Mouse (Mus musculus) monocyte, adult 5-6 weeks (primary cell): ENCODE measurements around the gene Tmem132a. TPM values are rescaled to one million over a fixed set of nuclear protein-coding genes. Genes with fewer than 3 reads are reported as not detected.

Source experiments
- ATAC-seq: fragments of 153-309, 156-312 bp; replicated peaks from 2 replicates; pipeline ENCODE4 v1.8.0; 2017; ENCODE audit warnings: mild to moderate bottlenecking; ENCODE audit not compliant: low TSS enrichment, insufficient number of reproducible peaks, severe bottlenecking, poor library complexity, low FRiP score
- total RNA-seq: library from RNA; stranded (forward); fragments of 200-1000, 200-491, 200-594 nt; gene quantifications from 3 replicates; pipeline ENCODE4 v1.2.3, GENCODE M21; 2017

The Tmem132a gene
- total RNA-seq, 1 experiment from 2014 or later, result not detected

DNA sequence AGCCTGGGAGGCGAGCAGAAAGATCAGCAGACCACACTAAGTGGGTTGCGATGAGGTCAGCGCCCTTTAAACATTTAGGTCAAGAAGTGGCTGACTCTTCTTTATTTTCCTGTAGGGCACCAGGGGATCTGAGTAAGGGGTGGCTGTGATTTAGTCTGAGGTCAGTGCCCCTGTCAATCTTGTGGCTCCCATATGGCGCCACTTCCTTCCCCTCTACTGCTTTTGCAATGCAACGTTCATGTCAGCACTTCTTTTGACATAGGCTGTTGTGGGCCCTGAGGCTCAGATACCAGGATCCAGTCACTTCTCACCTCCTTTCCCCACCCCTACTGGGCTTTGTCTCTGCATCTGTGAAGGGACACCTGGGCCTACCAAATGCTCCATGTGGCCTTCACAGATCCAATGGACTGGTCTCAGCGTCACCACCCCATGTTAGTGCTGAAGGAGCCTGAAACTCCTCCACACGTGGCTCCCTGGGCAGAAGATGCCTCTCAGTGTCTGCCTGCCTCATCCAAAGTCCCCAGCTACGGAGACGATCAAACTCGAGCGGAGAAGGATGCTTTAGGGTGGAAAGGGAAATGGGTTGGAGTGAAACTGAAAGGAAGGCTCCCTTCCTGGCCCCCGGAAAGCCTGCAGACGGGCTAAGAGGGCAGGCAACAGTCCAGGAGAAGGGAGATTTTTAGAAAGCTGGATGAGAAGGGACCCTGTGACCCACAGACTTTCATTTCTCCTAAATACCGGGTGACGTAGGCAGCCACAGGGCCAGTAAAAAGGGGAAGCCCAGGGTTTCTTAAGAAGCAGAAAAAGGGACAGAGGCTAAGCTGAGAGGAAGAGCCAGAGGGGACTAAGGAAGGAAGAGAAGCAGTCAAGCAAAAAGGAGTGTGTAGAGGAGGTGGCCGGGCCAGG is 27.8 kb downstream of the Tmem132a start:
- ATAC-seq, result peak; percentile 73

DNA sequence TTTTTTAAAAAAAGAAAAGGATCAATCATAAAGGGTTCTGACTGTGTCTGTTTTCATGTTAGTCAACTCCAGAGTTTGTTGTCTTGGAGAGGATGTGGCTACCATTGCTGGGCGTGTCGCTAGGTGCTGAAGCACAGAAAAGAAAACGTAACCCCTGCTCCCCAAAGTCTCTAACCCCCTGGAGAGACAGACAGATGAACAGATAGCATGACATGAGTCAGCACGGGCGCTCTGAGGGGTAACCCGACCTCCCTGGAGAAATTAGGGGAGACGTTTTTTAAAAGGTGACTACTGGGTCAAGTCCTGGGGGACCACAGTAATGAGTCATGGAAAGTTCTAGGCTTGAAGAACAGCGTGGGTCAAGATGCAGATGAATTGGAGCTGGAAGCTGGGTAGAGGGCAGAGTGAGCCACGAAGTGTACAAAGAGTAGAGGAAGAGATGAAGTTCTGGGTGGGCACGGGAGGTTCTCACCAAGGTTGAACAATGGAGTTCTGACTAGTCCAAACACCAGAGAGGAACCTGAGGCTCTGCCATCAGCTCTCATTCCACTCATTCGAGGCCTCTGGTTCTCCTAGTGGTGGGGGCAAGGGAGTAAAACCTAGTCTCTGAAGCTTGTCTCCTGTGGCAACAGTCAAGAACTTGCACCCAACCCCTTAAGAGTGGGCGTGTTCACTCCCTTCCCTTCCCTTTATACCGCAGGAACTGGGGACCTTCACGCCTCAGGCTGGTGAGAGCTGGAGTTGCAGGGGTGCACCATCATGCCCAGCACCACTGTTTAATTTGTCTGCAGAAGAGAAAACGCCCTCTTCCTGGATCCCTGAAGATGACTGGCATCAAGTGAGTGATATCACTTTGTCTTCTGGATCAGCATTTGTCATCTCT is 30.5 kb downstream of the Tmem132a start, which contains the start of gene Slc15a3:
TSS of gene Slc15a3 (plus strand) at position 718 of the 883 bp plus-strand sequence.
- ATAC-seq, result 0 out of 2 replicates have a peak, but pooled peaks have one; percentile 11

DNA sequence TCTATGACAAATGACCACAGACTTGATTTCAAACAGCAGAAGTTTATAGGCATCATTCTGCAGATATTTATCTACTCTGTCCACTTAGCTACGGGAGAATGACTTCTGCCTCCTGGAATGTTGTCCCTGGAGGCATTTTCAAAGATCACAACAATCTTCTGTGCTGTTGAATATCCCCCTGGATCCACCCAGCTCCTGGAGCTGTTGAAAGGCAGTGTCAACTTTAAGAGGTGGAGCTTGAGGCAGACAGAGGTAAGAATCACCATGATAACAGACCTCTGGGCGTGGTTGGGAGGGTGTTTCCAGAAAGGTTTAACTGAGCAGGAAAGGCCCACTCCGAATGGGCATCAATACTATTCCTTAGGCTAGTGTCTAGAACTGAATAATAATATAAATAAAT is 34.1 kb downstream of the Tmem132a start:
- ATAC-seq, result no peak

DNA sequence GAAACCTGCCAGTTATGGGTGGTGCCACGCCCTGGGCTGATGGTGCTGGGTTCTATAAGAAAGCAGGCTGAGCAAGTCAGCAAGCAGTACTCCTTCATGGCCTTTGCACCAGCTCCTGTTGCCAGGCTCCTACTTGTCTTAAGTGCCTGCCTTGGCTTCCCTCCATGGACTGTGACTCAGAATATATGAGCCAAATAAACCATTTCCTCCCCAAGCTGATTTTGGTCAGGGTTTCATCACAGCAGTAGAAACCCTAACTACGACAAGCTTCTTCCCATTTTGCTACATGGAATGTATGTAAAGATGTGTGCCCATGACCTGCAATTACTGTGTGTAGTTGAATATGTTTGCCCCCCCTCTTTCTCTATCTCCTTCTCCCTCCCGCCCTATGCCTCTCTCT is 36.1 kb downstream of the Tmem132a start:
- 0 out of 2 replicates have a peak, but pooled peaks have one; percentile 30 for ATAC-seq

DNA sequence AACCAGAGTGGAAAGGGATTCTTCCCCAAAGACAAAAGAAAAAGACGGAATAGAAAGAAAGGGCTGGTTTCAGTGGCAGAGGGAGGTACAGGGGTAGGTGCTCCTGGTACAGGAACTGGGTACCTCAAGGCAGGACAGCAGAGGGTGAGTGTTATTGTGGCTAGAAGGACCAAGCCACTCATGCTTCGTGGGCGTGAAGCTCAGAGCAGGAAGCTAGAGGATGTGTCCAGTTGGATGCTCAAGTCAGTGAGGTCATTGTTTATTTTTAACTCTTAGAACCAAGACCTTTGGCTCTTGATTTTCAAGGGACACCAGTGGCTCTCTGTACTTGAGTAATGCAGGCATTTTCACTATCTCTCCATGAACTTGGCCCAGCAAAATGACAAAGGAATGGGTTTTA is 37.7 kb downstream of the Tmem132a start:
- peak; percentile 47; the same call in 1 of the 2 replicates for ATAC-seq

DNA sequence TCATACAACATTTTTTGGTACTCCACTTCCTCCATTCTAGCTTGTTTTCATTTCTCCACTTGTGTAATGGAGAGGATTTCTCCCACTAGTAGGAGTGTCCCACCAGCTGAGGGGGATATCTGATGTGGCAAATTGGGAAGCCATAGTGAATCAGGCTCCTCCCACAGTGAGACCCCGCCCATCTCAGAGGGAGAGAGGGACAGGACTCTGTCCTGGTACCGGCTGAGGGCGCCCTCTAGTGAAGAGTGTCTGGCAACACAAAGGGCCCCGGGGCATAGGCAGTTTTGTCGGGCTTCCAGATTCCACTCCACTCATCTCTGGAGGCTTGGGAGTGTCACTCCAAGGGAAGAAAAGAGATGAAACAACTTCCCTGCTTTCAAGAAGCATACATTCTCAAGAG is 38.3 kb downstream of the Tmem132a start:
- ATAC-seq, result peak; percentile 76

DNA sequence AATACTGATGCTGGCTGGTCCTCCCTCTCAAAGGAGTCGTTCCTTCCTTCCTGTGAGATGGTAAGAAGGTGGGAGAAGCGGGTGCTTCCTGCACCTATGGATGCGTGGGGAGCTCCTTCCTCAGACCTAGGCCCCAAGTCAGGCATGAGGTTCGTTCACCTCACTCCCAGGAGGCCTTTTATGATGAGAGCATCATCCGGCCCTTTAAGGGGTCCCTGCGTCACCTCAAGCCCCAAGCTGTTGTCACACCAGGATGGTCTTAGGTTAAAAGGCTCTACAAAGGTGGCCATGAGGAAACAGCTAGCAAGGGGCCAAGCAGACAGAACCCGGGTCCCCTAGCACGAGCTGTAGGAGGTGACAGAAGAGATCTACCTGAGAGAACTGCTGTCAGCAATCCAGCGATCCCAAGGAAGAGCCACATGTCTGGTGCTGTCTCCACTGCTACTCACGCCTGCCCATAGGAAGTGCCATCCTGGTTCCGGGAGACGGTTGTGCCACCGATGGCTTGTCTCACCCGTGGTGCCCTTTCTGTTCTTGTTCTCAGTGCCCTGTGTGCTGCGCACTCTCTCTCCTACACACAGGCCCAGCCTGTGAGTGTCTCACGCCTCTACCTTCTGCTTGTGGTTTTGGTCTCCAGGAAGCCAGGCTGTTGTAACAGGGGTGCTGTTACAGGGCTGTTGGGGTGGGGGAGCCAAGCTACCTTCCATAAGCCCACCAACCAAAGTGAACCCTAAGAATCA is 40.1 kb downstream of the Tmem132a start, which contains the start of gene Cd6:
TSS of gene Cd6 (minus strand) at position 623 of the 740 bp plus-strand sequence.
- ATAC-seq, result no peak

DNA sequence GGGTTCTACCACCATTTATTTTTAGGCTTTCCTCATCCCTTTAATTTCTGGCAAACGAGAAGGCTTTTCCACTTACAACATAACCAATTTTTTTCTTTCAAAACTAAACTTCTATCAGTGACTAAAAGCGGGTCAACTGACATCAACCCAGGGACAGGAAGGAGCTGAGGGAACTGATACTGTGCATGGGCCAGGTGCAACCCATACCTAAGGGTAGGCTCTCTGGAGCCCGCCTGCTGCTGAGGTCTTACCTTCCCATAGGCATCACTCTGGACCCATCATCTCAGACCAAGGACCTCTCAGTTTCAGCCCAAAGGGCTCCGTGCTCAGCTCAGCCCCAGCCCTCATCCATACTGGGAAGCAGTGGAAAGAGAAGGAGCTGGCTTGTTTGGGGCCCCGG is 41.4 kb downstream of the Tmem132a start:
- ATAC-seq, result no peak

DNA sequence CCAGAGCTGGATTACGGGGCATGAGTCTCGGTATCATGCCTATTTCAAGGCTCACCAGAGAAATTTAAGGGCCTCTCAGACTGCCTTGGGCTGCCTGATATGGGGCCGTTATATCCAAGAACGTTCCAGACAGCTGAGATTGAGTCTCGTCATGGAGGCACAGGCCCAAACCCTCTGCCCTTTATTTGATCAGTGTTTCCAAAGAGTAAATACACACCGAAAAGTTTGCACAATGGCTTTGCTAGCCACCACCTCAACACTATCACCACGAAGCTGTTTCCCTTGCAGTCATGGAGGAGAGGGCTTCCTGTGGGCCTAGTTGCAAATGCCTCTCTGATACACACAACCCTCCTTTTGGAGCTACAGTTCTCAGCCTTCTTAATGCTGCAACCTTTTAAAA is 45.7 kb downstream of the Tmem132a start:
- ATAC-seq, result no peak

DNA sequence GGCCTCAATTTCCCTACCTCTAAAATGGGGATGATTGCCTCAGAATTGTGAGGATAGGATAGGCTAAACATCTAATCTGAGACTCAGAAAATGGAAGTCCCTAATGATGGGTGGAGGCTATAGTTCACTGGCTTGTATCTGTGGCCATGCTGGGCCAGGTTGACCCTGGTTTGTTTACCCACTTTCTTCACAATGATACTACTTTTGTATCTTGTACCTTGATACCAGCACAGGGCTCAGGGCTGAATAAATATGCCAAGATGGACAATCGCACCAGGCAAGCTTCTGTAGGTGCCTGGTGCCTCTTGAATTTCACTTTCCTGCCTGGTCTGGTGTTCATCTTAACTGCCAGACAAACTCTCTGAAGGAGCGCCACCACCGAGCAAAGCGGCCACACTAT is 47.2 kb downstream of the Tmem132a start:
- ATAC-seq, result no peak

DNA sequence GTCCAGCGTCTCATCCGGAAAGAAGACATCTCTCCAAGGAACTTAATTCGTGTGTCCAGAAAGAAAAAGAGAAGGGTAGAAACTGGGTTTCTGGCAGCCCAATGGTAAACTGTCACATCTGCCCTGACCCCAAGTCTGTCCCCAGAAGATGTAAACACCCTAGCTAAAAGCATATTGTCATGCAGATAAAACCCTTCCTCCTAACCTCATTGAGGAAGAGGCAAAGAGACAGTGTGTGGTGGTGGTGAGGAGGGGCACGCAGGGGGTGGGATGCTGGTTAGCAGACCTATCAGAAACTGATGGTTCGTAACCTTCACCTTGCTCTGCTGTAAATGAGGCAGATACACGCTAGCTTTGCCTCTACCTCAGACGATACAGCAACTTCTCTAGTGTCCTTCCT is 48.4 kb downstream of the Tmem132a start:
- no peak for ATAC-seq

DNA sequence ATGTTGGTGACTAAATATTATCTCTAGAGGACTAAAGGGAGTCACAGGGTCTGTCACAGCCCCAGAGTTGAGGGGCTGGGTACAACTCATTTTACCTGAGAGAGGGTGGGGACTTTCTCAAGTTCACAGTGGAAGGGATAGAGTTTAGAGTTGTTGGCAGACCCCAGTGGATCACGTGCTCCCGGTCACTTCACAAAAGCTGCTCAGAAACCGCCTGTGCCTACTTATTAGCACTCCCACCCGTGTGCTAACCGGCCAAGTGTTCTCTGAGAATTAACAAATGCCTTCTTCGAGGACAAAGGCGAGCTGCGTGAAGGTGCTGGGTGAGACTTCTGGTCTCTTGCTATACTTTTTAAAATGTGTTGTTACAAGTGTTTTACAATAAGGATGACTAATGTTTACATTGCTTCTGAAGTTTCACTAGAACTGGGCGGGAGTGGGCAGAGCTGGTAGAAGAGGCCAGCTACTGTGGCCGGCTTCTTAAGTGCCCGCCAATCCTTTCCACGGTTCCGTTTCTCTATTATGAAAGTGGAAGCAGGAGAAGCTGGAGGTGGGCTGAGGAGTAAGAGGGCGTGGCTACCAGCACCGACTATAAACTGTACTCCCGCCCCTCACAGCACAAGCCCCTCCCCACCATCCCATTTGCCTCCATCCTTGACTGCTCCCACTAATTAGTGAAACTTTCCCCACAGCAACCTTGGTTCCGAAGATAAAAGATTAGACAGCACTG is 51.4 kb downstream of the Tmem132a start:
- peak; percentile 68 for ATAC-seq

DNA sequence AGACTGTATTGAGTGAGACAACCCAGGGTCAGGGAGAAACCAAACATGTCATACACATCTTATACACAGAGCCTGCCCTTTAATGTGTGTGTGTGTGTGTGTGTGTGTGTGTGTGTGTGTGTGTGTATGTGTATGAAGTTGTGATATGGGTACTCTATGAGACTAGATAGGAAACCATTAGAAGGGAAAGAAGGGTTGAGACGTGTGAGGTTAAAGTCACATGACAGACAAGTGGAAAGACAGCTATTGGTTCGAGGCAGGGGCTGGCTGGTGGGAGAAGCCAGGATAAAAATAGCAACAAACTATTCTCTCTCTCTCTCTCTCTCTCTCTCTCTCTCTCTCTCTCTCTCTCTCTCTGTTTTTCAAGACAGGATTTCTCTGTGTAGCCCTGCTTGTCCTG is 53.3 kb downstream of the Tmem132a start:
- ATAC-seq, result no peak

DNA sequence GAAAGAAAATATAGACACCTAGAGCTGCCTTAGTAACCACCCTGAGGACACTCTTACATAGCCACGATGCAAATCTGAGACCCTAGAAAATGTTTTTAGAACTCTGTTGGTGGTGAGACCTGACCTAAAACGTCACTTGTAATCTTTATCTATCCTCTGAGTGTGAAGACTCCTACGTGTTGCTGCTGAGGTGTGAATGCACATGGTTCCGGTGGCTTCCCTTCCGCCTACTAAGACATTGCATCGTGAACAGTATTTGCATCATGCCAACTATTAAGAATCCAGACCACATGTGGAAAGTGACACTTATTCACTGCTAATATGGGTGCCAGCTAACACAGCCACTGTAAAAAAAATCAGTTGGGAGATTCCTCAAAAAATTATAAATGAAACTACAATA is 53.9 kb downstream of the Tmem132a start:
- no peak for ATAC-seq

DNA sequence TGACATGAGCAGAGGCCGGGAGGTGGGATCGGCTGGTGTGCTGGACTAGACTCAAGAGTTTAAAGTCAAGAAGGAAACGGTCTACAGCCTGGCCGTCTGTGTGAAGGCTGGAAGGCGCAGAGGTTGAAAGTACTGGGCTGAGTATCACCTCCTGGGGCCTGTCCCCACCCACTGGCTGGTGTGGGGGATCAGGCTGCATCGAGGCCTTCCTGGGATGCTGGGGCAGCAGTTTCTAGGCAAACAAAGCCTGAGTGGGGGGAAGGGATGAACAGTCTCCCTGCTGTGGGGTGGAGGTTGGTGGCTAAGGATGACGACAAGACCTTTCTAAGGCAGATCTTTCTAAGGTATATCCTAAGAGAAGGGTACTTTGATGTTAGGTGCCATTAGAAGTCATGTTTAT is 55.8 kb downstream of the Tmem132a start:
- no peak for ATAC-seq

DNA sequence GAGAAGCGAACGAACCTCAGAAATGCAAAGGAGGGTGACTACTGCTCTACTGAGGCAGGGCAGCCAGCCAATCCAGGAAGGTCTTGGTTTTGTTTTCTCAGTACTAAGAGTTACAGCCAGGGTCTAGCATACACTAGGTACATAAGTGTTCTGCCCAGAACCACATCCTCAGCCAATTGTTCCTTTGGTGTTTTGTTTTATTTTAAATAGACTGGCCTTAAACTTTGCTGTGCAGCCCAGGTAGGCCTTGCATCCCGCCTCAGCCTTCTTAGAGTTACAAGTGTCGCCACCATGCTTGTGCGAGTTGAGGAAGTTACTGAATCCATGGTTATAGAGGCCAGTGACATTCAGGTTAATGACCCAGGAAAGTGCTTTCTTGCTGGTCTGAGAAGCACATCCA is 56.7 kb downstream of the Tmem132a start:
- no peak for ATAC-seq

DNA sequence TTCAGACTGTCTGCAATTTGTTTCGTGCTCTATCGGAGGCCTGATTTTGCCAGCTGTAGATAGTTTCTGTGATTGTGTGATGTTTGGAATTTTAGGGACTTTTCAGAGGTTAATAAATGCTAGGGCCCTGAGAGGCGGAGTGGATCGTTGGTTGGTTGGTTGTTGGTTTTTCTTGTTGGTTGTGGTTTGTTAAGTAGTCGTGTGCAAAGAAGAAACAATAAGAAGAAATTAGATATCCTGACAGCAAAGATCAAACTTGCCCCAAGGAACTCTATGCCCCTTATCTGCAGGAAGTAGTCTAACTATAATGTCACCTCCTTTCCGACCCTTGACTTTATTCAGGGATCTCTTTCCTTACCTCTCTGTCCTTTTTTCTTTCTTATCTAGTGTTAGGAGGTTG is 58.3 kb downstream of the Tmem132a start:
- no peak for ATAC-seq

DNA sequence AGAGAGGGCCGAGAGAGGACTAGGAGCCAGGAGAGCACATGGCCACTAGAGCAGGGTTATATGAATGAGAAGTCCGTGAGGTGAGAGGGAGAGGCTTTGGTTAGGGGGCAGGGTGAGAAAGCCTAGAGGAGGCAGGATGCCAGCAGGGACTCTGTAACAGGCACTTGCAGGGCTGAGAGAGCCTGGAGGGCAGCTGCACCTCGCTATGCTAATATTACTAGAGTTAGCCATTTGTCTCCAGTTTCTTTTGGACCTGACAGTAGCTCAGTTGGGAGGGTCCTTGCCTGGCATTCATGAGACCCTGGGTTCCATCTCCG is 59.6 kb downstream of the Tmem132a start:
- ATAC-seq, result no peak
